Mouse (Mus musculus) embryonic facial prominence, embryonic 10.5 days (tissue): ENCODE results near the gene Ppt2. TPM values are rescaled to one million over a fixed set of nuclear protein-coding genes. Genes with fewer than 3 reads are reported as not detected.

ENCODE experiments used
- DNase-seq: peaks from one replicate; pipeline ENCODE4 v3.0.0-alpha.2; 2017; ENCODE audit warnings: low spot score
- H3K27ac ChIP-seq: fragments of 300-500 bp; sonication (generic); replicated peaks from 2 replicates; pipeline ENCODE4 v1.5.1; 2016; ENCODE audit warnings: mild to moderate bottlenecking
- H3K27me3 ChIP-seq: fragments of 300-500 bp; sonication (generic); replicated peaks from 2 replicates; pipeline ENCODE4 v1.6.1; 2016; ENCODE audit warnings: low read depth, mild to moderate bottlenecking; ENCODE audit not compliant: poor library complexity, severe bottlenecking
- H3K36me3 ChIP-seq: fragments of 300-500 bp; sonication (generic); replicated peaks from 2 replicates; pipeline ENCODE4 v1.6.1; 2016; ENCODE audit warnings: mild to moderate bottlenecking, moderate library complexity
- H3K4me1 ChIP-seq: fragments of 300-500 bp; sonication (generic); 2 replicates; pipeline ENCODE4 v1.6.1; 2016
- H3K4me3 ChIP-seq: fragments of 300-500 bp; sonication (generic); 2 replicates; pipeline ENCODE4 v1.5.1; 2016; ENCODE audit warnings: mild to moderate bottlenecking, moderate library complexity
- H3K9me3 ChIP-seq: fragments of 300-500 bp; sonication (generic); 2 replicates; pipeline ENCODE4 v1.6.1; 2016; ENCODE audit warnings: mild to moderate bottlenecking
- WGBS: fragments of 180-500 bp; shearing (Covaris S2); methylation state at CpG from one replicate; pipeline ENCODE4 v1.1.7; 2016; 5-methylcytosine and 5-hydroxymethylcytosine counted together
- polyA plus RNA-seq: library from polyadenylated mRNA; unstranded; fragments of >200 nt; fragmentation: Nextera tagmentation; extraction: Ambion mirVana; gene quantifications from 2 replicates; pipeline ENCODE4 v1.2.1, GENCODE M21; 2016

Ppt2 gene
- polyA plus RNA-seq, 1 experiment from 2014 or later = 18.6 TPM

DNA sequence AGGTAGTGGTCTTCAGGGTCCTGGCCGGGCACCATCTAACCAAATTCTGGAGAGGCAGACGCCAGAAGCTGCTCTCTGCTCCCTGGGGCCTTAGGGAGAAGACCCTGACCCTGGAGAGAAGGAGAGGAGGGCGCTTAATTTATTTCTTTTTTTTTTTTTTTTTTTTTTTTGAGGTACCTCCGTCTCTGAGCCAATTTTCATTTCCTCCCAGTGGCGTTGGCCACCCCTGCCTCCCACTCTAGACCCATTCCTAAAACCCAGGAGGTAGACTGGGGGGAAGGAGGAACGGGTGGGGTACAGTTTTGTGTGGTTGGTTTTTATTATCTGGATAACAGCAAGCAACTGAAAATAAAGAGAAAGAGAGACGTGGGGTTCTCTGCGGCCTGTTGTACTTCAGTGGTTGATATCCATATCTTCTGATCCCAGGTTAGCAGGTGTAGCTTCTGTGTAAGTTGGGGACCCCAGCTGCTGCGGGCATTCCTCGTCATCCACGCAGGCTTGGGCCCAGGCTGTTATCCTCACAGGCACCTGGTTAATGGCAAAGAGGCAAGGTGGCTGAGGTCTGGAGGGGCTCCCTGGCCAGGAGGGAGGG is 15.2 kb downstream of the Ppt2 start:
- H3K4me3 ChIP-seq = peak overlapping the region; percentile 6; the same call in 1 of the 2 replicates
- no peaks in the 10 kb centered on the region for H3K9me3 ChIP-seq
- no peak overlapping the region for H3K27ac ChIP-seq
- H3K36me3 ChIP-seq = peaks cover 86% of the 10 kb centered on the region
- WGBS = 89% methylated on average over 11 of the region's 11 CpGs
- H3K4me1 ChIP-seq = peaks cover 18% of the 10 kb centered on the region
- no peaks in the 10 kb centered on the region for H3K27me3 ChIP-seq
- DNase-seq = no peak

DNA sequence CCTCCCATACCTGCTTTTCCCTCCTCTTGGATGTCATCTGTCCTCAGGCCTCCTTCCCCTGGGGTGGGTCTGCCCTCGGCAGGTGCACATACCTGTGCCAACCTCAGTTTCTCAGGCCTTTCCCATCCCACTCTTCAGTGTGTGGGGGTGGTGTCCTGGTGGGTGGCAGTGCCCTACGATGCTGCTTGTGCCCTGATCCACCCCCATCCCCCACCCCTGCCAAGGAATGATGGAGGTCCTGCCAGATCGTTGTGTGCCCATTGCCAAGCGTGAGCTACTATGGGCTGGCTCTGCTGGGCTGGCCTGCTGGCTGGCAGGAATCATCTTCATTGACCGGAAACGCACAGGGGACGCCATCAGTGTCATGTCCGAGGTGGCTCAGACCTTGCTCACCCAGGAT is 17.3 kb downstream of the Ppt2 start:
- Histone ChIP-seq H3K9me3 (no peaks in the 10 kb centered on the region), H3K27ac (no peak overlapping the region), H3K36me3 (peaks cover 78% of the 10 kb centered on the region), H3K4me3 (no peak overlapping the region), H3K4me1 (peaks cover 30% of the 10 kb centered on the region), H3K27me3 (no peaks in the 10 kb centered on the region)
- DNase-seq = no peak
- WGBS = 94% methylated on average over 8 of the region's 8 CpGs

DNA sequence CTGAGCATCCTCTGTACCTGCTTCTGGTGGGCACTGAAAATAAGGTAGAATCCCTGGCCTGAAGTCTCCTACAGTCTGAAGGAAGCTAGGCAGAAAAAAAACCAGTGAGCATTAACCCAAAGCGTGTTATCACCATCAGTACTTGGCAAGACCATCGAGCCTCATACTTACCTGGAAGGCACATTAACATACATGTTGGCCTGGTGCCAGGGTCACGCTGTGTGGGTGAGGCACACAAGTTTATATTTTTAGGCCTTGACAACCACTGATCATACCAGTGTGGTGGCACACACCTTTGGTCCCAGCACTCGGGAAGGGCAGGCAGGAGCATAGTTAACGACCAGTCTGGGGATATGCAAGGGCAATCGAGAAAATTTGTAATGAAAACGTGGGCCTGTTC is 20.3 kb downstream of the Ppt2 start:
- Histone ChIP-seq H3K27me3 (no peaks in the 10 kb centered on the region), H3K9me3 (no peaks in the 10 kb centered on the region), H3K27ac (no peak overlapping the region), H3K36me3 (peaks cover 47% of the 10 kb centered on the region), H3K4me1 (peaks cover 40% of the 10 kb centered on the region), H3K4me3 (peak overlapping the region; percentile 96; the same call in 1 of the 2 replicates)
- no peak for DNase-seq
- WGBS = 87% methylated on average over 7 of the region's 7 CpGs

DNA sequence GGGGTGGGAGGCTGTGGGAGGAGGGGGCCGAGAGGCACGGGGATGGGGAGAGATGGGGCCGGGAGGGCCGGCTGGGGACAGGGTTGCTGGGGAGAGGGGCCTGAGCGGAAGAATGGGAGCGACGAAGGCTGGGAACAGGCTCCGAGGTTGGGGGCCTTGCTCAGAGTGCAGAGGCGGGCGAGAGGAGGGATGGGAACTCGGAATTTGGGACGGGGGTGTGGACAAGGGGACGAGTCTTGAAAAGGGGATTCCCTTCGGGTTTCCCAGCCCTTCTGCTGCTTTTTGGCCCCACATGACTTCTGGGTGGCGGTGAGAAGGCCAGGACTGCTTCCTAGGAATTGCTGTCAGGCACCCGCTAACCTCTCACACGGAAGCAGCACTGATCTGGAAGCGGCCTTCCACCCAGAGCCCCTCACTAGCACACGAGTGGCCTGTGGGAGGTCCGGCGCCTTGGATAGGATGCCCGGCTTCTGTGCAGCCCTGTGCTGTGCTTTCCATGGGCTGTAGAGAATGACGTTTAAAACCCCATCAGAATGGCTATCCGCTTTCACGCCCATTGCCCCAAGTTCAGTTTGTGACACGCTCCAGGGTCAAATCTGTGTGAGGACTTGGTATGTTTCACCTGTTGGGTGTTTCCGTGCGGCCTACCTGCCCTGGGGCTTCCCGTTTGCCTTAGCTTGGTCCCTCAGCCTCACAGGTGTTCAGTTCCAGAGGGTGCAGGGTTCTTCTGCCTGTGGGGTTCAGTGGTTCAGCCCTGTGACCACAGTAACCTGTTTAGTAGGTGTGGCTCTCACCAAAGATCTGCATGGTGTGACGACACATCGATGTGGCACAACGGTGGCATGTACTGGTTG is 21.9 kb downstream of the Ppt2 start:
- no peak for DNase-seq
- Histone ChIP-seq H3K9me3 (no peaks in the 10 kb centered on the region), H3K4me3 (peak overlapping the region; percentile 96), H3K36me3 (peaks cover 40% of the 10 kb centered on the region), H3K27ac (peak overlapping the region; percentile 95), H3K27me3 (no peaks in the 10 kb centered on the region), H3K4me1 (peaks cover 52% of the 10 kb centered on the region)
- WGBS = 18% methylated on average over 32 of the region's 32 CpGs

DNA sequence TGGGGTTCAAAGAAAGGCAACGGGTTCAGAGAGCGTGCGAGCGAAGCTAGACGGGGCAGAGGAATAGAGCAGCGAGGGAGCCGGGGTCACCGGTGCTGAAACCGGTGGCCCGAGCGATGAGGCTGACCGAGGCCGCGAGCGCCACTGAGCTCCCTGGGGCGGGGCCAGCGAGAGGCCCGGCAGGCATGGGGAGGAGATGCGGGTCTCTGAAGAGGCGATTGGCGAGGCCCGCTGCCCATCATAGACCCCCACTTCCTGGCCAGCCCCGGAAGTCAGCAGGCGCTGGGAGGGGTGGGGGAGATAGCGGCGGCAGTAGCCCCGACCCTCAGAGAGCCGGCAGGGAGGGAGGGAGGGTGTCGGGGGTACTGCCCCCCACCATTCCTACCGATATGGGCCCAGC is 22.7 kb downstream of the Ppt2 start:
- no peaks in the 10 kb centered on the region for H3K27me3 ChIP-seq
- H3K36me3 ChIP-seq = peaks cover 40% of the 10 kb centered on the region
- under 1% methylated on average over 30 of the region's 30 CpGs for WGBS
- peak; percentile 97 for DNase-seq
- H3K4me3 ChIP-seq = peak overlapping the region; percentile 96
- peaks cover 52% of the 10 kb centered on the region for H3K4me1 ChIP-seq
- H3K27ac ChIP-seq = peak overlapping the region; percentile 95
- no peaks in the 10 kb centered on the region for H3K9me3 ChIP-seq

DNA sequence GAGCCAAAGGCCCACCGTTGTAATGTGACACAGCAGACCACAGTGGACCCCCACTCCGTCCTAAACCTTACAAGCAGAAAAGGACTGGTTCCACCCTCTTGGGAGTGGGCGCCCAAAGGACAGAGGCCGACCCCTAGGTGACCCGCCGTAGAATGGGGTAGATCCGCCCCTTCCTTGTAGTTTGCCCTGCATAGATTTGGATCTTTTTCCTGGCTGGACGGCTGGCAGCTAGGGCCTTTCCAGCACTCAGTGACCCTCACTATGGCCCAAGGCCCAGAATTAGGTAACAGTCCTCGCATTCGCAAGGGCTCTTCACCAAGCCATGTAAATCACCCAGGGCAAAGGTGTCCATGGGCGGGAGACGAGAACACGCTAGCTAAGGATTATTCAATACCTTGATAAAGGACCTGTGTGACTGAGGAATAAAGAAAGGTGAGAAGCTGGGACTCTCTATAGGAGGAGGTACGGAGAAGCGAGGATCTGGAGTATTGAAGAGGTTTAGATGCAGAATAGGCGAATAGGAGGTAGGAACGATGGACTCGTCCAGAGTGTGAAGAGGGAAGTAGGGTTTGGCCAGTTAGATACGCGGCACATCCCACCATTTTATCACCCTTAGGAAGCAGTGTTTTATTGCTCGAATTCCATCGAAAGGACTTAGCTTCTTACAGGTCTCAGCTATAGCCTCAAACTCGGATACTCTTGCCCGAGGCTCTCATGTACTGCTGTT is 23.6 kb downstream of the Ppt2 start:
- DNase-seq = no peak
- Histone ChIP-seq H3K36me3 (peaks cover 41% of the 10 kb centered on the region), H3K27me3 (no peaks in the 10 kb centered on the region), H3K4me3 (peak overlapping the region; percentile 96), H3K4me1 (peaks cover 52% of the 10 kb centered on the region), H3K27ac (peak overlapping the region; percentile 95), H3K9me3 (no peaks in the 10 kb centered on the region)
- 18% methylated on average over 24 of the region's 24 CpGs for WGBS

DNA sequence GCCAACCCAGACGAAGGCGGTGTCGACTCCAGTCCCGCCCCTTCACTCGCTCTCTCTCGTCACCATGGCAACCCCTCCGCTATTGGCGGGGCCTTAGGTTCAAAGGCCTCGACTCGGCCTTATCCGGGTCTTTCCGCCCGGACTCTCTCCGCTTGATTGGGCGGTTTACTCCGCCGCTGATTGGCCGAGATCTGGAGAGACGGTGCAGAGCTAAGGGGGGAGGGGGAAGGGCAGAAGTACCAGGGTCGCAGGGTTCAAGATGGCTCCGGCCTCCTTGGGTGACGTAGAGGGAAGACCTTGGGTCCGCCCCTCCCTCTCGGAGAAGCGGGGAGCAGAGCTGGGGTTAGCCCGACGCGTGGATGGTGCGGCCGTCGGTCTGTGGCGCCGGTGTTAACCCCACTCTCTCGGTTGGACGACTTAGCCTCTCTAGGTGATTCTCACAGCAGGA is 24.2 kb downstream of the Ppt2 start, which contains the start of gene Agpat1:
Agpat1 (plus strand) TSS at position 202 of the 448 bp plus-strand sequence.
- Histone ChIP-seq H3K9me3 (no peaks in the 10 kb centered on the region), H3K4me3 (peak within 1 kb of the TSS; percentile 96), H3K36me3 (peaks cover 41% of the 10 kb centered on the region), H3K27me3 (no peaks in the 10 kb centered on the region), H3K4me1 (peaks cover 56% of the 10 kb centered on the region), H3K27ac (peak within 1 kb of the TSS; percentile 95)
- WGBS = under 1% methylated on average over 35 of the region's 35 CpGs
- peak; percentile 100 for DNase-seq

DNA sequence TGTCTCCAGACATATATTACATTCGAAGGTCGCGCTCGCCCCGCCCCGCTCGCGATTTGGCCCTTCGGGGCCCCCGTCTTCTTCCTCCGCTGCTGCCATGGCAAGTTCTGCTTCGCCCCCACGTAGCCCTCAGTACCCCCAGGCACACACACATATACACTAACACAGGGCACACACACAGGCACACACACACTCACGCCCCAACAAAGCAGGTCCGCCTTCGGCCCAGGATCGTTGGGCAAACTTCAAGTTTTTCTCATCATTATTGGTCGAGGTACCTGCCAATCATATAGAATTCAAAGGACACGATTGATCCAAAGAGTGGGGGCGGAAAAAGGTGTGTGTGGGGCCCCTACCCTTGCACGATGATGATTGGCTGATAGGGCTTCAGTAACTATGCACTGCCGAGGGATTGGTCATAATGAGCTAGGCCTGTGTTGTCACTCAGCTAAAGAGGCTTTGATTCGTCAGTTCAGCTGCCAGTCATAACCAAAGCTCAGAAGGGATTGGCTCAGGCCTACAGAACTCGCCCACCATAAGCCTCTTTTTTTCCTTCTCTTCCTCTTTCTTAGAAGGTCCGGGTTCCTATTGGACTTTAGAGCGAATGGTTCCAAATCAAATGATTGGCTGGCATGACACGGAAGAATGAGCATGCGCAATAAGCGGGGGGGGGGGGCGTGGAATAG is 24.8 kb downstream of the Ppt2 start, which contains the start of gene Rnf5:
Rnf5 (minus strand) TSS at position 316 of the 686 bp plus-strand sequence.
- DNase-seq = no peak
- peaks cover 36% of the 10 kb centered on the region for H3K36me3 ChIP-seq
- peaks cover 56% of the 10 kb centered on the region for H3K4me1 ChIP-seq
- no peaks in the 10 kb centered on the region for H3K9me3 ChIP-seq
- under 1% methylated on average over 30 of the region's 30 CpGs for WGBS
- no peaks in the 10 kb centered on the region for H3K27me3 ChIP-seq
- peak within 1 kb of the TSS; percentile 96 for H3K4me3 ChIP-seq
- H3K27ac ChIP-seq = peak within 1 kb of the TSS; percentile 95

DNA sequence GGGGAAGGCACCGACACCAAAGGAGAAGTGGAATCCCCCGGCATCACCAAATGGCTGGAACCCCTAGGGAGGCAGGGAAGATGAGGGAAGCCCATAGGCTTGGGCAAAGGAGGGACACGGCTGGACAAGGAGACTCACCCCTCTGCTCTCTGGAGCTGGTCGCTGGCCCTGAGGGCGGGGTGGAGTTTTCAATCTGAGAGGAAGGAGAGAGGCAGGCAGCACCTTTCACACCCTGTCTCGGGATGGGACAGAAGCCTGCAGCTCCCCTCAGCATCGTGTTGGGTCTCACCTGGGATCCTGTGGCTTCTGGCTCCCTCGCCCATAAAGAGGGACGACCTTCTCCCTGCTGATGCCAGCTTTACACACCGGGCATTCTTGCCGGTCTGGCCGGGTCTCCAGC is 26.5 kb downstream of the Ppt2 start:
- peak overlapping the region; percentile 96 for H3K4me3 ChIP-seq
- H3K4me1 ChIP-seq = peaks cover 55% of the 10 kb centered on the region
- H3K9me3 ChIP-seq = no peaks in the 10 kb centered on the region

DNA sequence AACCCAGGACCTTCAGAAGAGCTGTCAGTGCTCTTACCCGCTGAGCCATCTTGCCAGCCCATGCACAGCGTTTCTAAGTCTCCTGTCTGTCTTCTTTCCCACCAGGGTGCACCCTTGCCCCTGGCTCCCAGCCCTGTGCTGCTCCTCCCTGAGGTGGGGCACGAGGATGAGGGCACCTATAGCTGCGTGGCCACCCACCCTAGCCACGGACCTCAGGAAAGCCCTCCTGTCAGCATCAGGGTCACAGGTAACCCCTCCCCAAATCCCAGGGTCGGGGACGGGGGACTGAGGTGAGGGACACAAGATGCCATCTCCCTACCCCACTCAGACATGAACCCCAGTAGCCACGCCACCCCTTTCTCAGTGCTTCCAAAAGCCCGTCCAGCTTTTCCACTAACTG is 28.4 kb downstream of the Ppt2 start:
- DNase-seq = no peak
- H3K9me3 ChIP-seq = no peaks in the 10 kb centered on the region
- H3K4me1 ChIP-seq = peaks cover 57% of the 10 kb centered on the region
- H3K36me3 ChIP-seq = peaks cover 44% of the 10 kb centered on the region
- H3K27ac ChIP-seq = no peak overlapping the region
- H3K27me3 ChIP-seq = no peaks in the 10 kb centered on the region
- 78% methylated on average over 9 of the region's 9 CpGs for WGBS
- H3K4me3 ChIP-seq = peak overlapping the region; percentile 16; the same call in 1 of the 2 replicates

More for the DNA sequence above, 26.5 kb downstream of the Ppt2 start:
- WGBS = 89% methylated on average over 12 of the region's 12 CpGs
- peaks cover 25% of the 10 kb centered on the region for H3K36me3 ChIP-seq
- H3K27ac ChIP-seq = no peak overlapping the region
- no peaks in the 10 kb centered on the region for H3K27me3 ChIP-seq
- DNase-seq = no peak

DNA sequence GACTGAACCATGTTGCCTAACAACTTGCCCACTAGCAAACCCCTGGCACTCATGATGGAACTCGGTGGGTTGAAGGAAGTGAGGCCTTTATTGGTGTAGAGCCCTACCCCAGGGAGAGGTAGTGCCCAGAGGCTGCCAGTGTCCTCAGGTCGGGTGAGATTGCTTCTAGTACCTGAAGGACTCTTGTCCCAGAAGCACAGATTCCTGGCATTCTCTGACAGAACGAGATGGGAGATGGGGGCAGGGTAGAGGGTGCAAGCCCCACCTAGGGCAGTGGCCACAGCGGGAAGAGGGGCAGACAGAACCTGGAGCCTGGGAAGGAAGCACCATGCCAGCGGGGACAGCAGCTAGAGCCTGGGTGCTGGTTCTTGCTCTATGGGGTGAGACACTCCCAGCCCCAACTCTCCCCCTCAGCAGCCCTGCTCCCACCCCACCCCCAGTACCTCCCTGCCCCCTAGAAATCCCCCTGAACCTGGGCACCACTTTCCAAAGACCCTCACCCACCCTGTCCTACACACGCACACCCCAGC is 30.7 kb downstream of the Ppt2 start, which contains the start of gene Ager:
Ager (plus strand) TSS at position 297 of the 530 bp plus-strand sequence.
- no peak for DNase-seq
- WGBS = 22% methylated on average over 6 of the region's 6 CpGs
- Histone ChIP-seq H3K27me3 (no peaks in the 10 kb centered on the region), H3K4me1 (peaks cover 69% of the 10 kb centered on the region), H3K9me3 (no peaks in the 10 kb centered on the region), H3K4me3 (peak within 1 kb of the TSS; percentile 19), H3K36me3 (peaks cover 57% of the 10 kb centered on the region), H3K27ac (peak within 1 kb of the TSS; percentile 21)
